Mouse (Mus musculus) C2C12 (cell line): ENCODE results near the gene Ctnna2.

Experiments
- CEBPB ChIP-seq: IDR thresholded peaks from one replicate; pipeline ENCODE4 v1.6.1; 2011; ENCODE audit warnings: low read depth, mild to moderate bottlenecking, control low read depth, moderate library complexity
- CTCF ChIP-seq: IDR thresholded peaks from one replicate; pipeline ENCODE4 v1.5.1; 2011; ENCODE audit not compliant: control insufficient read depth, insufficient read depth, insufficient read length
- FOSL1 ChIP-seq: IDR thresholded peaks from one replicate; pipeline ENCODE4 v1.8.0; 2011; ENCODE audit warnings: mild to moderate bottlenecking, low read length; ENCODE audit not compliant: poor library complexity, insufficient read depth, severe bottlenecking
- MAX ChIP-seq: IDR thresholded peaks from one replicate; pipeline ENCODE4 v1.6.1; 2011; ENCODE audit warnings: mild to moderate bottlenecking, control low read depth
- MYOD1 ChIP-seq: IDR thresholded peaks from one replicate; pipeline ENCODE4 v1.6.1; 2011; ENCODE audit warnings: low read depth; ENCODE audit not compliant: control insufficient read depth, insufficient read length
- MYOG ChIP-seq: IDR thresholded peaks from one replicate; pipeline ENCODE4 v1.6.1; 2011; ENCODE audit not compliant: control insufficient read depth, insufficient read length; ENCODE audit errors: extremely low read depth
- USF1 ChIP-seq: IDR thresholded peaks from one replicate; pipeline ENCODE4 v1.6.1; 2011; ENCODE audit warnings: low read depth, mild to moderate bottlenecking, control low read depth, moderate library complexity

DNA sequence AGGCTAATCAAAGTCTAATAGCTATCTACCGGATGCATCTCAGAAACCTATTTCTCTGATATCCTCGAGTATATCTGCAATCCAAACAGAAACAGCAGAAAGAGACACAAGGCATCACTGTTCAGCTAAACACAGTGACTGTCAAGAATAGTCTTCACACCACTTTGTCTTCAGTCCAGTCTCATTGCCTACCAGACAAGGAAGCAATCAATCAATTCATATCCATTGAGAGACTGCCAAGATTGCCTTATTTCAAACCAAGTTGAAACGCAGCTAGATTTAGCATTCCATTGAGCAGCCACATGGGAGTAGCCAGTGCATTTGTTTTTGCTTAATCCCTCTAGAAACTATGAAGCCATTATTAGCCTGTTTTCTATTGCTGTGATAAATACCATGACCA, 196.2 kb downstream of the Ctnna2 start:
- TF ChIP-seq CTCF (no peak), MAX (no peak), USF1 (no peak), FOSL1 (no peak), MYOG (no peak), CEBPB (no peak), MYOD1 (no peak)
